ENCODE assay signal across 8 mouse cellular contexts in genomic region chr7:92560986-92561876, GRCm38 (mm10). TPM values are rescaled to one million over a fixed set of nuclear protein-coding genes. Genes with fewer than 3 reads are reported as not detected.
DNase-seq lines count a peak whose midpoint lies in the region; ATAC-seq and TF ChIP-seq lines count a peak whose summit lies in the region.

Gene Ccdc90b (plus strand): TSS chr7:92561149.

- peak; percentile 88 for ATAC-seq in erythroblast, adult 5-6 weeks (replicated peaks; ENCODE audit: low FRiP score, poor library complexity, severe bottlenecking)
- peak; percentile 98 for ATAC-seq in limb, embryonic 13.5 days (ENCODE audit: low FRiP score, low read depth)
- peak; percentile 99 for ATAC-seq in midbrain, embryonic 15.5 days (replicated peaks)

- H3K4me2 ChIP-seq in limb, embryonic 13.5 days (replicated peaks), result peak within 1 kb of the TSS; percentile 70
- H3K4me2 ChIP-seq in midbrain, embryonic 15.5 days, result peak within 1 kb of the TSS; percentile 63

- H3K9me3 ChIP-seq in limb, embryonic 13.5 days, result no peaks in the 10 kb centered on the region
- H3K9me3 ChIP-seq in midbrain, embryonic 15.5 days, result no peaks in the 10 kb centered on the region

- no peaks in the 10 kb centered on the region for H3K27me3 ChIP-seq in limb, embryonic 13.5 days
- no peaks in the 10 kb centered on the region for H3K27me3 ChIP-seq in midbrain, embryonic 15.5 days (replicated peaks)

- H3K4me1 ChIP-seq in limb, embryonic 13.5 days, result peaks cover 5% of the 10 kb centered on the region
- peaks cover 10% of the 10 kb centered on the region for H3K4me1 ChIP-seq in midbrain, embryonic 15.5 days

- H3K27ac ChIP-seq in limb, embryonic 13.5 days, result peak within 1 kb of the TSS; percentile 96
- peak within 1 kb of the TSS; percentile 99 for H3K27ac ChIP-seq in midbrain, embryonic 15.5 days

- under 1% methylated on average over 60 of the region's 60 CpGs for whole genome bisulfite sequencing in limb, embryonic 13.5 days
- WGBS in midbrain, embryonic 15.5 days, result under 1% methylated on average over 60 of the region's 60 CpGs

- peak; percentile 94 for DNase-seq in 3T3-L1 (ENCODE audit: low read depth, low spot score)
- peak; percentile 99 for DNase-seq in brain, embryonic 14.5 days (ENCODE audit: low read depth)
- DNase-seq in heart, adult 9 months (ENCODE audit: low spot score in 2 of 2), result peak; percentile 92 to 93
- DNase-seq in kidney, adult 9 months, result peak; percentile 95
- peak; percentile 70 to 80 for DNase-seq in spleen, adult 18-20 months

- H3K9ac ChIP-seq in limb, embryonic 13.5 days, result peak within 1 kb of the TSS; percentile 77
- peak within 1 kb of the TSS; percentile 91 for H3K9ac ChIP-seq in midbrain, embryonic 15.5 days

- TF ChIP-seq POLR2A in brain, embryonic 14.5 days (IDR thresholded peaks at IDR 0.05; ENCODE audit: borderline replicate concordance, extremely low read depth, insufficient read depth, insufficient read length, poor library complexity, severe bottlenecking), result peak; percentile 56; the same call in 1 of the 2 replicates

- peaks cover 4% of the 10 kb centered on the region for H3K36me3 ChIP-seq in limb, embryonic 13.5 days
- no peaks in the 10 kb centered on the region for H3K36me3 ChIP-seq in midbrain, embryonic 15.5 days (replicated peaks)

- peak; percentile 67 for TF ChIP-seq CTCF in brain, embryonic 14.5 days (IDR thresholded peaks at IDR 0.05; ENCODE audit: borderline replicate concordance, extremely low read depth, insufficient read depth, insufficient read length)

- H3K4me3 ChIP-seq in limb, embryonic 13.5 days, result peak within 1 kb of the TSS; percentile 72
- peak within 1 kb of the TSS; percentile 92 for H3K4me3 ChIP-seq in midbrain, embryonic 15.5 days

RNA-seq across cellular contexts. Expression of gene Ccdc90b, which starts in this region (rescaled TPM):
- polyA plus RNA-seq in brain, embryonic 14.5 days (2012; rRNA removed), result 37.3 and 40.8 TPM in 2 replicates
- 6.0 and 12.1 TPM in 2 replicates for total RNA-seq in erythroblast, adult 5-6 weeks (2015; ENCODE audit: low replicate concordance)
- total RNA-seq in erythroblast, adult 5-6 weeks (2017; ENCODE audit: low replicate concordance), result 6.8 and 8.9 TPM in 2 replicates
- 57.9 and 60.1 TPM in 2 replicates for polyA plus RNA-seq in limb, embryonic 13.5 days (2015; fragmentation: Nextera tagmentation; extraction: Ambion mirVana)
- polyA plus RNA-seq in midbrain, embryonic 15.5 days (2015; fragmentation: Nextera tagmentation; extraction: Ambion mirVana), result 57.5 and 57.9 TPM in 2 replicates

Comparison
In these comparisons a context has a peak if more than half of its experiments do, and no peak if none do; other contexts are left out.
1. Peak in every context shown above with its lines: DNase-seq, ATAC-seq, H3K4me3 ChIP-seq and H3K27ac ChIP-seq.